Mouse (Mus musculus): ENCODE results near the gene Guca1a.

GRCm38 (mm10) chr17:47361343-47361742 is 39.0 kb downstream of the Guca1a start:
- TF ChIP-seq POLR2A (IDR thresholded peaks at IDR 0.05; ENCODE audit: control insufficient read depth, extremely low read depth, insufficient read depth, low read length, poor library complexity) (no peak), CTCF (IDR thresholded peaks at IDR 0.05; ENCODE audit: borderline replicate concordance, control insufficient read depth, extremely low read depth, insufficient read depth, low read length, poor library complexity) (no peak)

All from thymus, adult 2 months (tissue).